Mouse (Mus musculus): ENCODE measurements at regions not wholly inside any gene's neighbourhood (a gene's known extent, or its start where the extent isn't known, plus 50 kb on each side); places are given as distances from the start of the nearest gene placed in this dataset.

- DNase-seq (ENCODE audit: low spot score), result no peak
Observed at GRCm38 (mm10) chr2:75412735-75413134, 246.3 kb upstream of the Hnrnpa3 start.

- no peak for DNase-seq (ENCODE audit: low spot score)
Observed at GRCm38 (mm10) chr2:75418689-75419088, 240.4 kb upstream of the Hnrnpa3 start.

GRCm38 (mm10) chr2:75419142-75419541 lies 239.9 kb upstream of the Hnrnpa3 start:
- DNase-seq (ENCODE audit: low spot score), result no peak

GRCm38 (mm10) chr2:75422798-75423685 lies 236.0 kb upstream of the Hnrnpa3 start:
- DNase-seq (ENCODE audit: low spot score), result no peak

GRCm38 (mm10) chr2:75423872-75424271 lies 235.2 kb upstream of the Hnrnpa3 start:
- no peak for DNase-seq (ENCODE audit: low spot score)

- DNase-seq (ENCODE audit: low spot score), result no peak
Observed at GRCm38 (mm10) chr2:75424363-75424762, 234.7 kb upstream of the Hnrnpa3 start.

- DNase-seq (ENCODE audit: low spot score), result no peak
Observed at GRCm38 (mm10) chr2:75424911-75425310, 234.2 kb upstream of the Hnrnpa3 start.

- no peak for DNase-seq (ENCODE audit: low spot score)
Observed at GRCm38 (mm10) chr2:75425384-75425783, 233.7 kb upstream of the Hnrnpa3 start.

GRCm38 (mm10) chr2:75425791-75426190 lies 233.3 kb upstream of the Hnrnpa3 start:
- DNase-seq (ENCODE audit: low spot score), result no peak

- DNase-seq (ENCODE audit: low spot score), result no peak
Observed at GRCm38 (mm10) chr2:75427936-75428458, 231.1 kb upstream of the Hnrnpa3 start.

- no peak for DNase-seq (ENCODE audit: low spot score)
Observed at GRCm38 (mm10) chr2:75430161-75430940, 228.7 kb upstream of the Hnrnpa3 start.

GRCm38 (mm10) chr2:75431981-75432380 lies 227.1 kb upstream of the Hnrnpa3 start:
- DNase-seq (ENCODE audit: low spot score), result no peak

- DNase-seq (ENCODE audit: low spot score), result no peak
Observed at GRCm38 (mm10) chr2:75434521-75434920, 224.5 kb upstream of the Hnrnpa3 start.

- no peak for DNase-seq (ENCODE audit: low spot score)
Observed at GRCm38 (mm10) chr2:75439522-75440230, 219.4 kb upstream of the Hnrnpa3 start.

GRCm38 (mm10) chr2:75442632-75443031 lies 216.4 kb upstream of the Hnrnpa3 start:
- no peak for DNase-seq (ENCODE audit: low spot score)

GRCm38 (mm10) chr2:75445189-75445588 lies 213.9 kb upstream of the Hnrnpa3 start:
- DNase-seq (ENCODE audit: low spot score), result no peak

- DNase-seq (ENCODE audit: low spot score), result no peak
Observed at GRCm38 (mm10) chr2:75446996-75447715, 211.9 kb upstream of the Hnrnpa3 start.

GRCm38 (mm10) chr2:75448221-75448620 lies 210.8 kb upstream of the Hnrnpa3 start:
- DNase-seq (ENCODE audit: low spot score), result no peak

GRCm38 (mm10) chr2:75451846-75452267 lies 207.2 kb upstream of the Hnrnpa3 start:
- DNase-seq (ENCODE audit: low spot score), result no peak

GRCm38 (mm10) chr2:75452274-75453148 lies 206.6 kb upstream of the Hnrnpa3 start:
- DNase-seq (ENCODE audit: low spot score), result no peak
